Mouse (Mus musculus) megakaryocyte-erythroid progenitor cell, adult 5 weeks (primary cell): Measurements from ENCODE around the gene Hectd1. TPM values are rescaled to one million over a fixed set of nuclear protein-coding genes. Genes with fewer than 3 reads are reported as not detected.

Experiments
- polyA plus RNA-seq: library from polyadenylated mRNA; stranded (reverse); fragments of >175 nt; gene quantifications from 2 replicates; pipeline ENCODE4 v1.2.3, GENCODE M21; 2012

Gene Hectd1
- polyA plus RNA-seq, result 7.6 and 10.7 TPM in 2 replicates

DNA sequence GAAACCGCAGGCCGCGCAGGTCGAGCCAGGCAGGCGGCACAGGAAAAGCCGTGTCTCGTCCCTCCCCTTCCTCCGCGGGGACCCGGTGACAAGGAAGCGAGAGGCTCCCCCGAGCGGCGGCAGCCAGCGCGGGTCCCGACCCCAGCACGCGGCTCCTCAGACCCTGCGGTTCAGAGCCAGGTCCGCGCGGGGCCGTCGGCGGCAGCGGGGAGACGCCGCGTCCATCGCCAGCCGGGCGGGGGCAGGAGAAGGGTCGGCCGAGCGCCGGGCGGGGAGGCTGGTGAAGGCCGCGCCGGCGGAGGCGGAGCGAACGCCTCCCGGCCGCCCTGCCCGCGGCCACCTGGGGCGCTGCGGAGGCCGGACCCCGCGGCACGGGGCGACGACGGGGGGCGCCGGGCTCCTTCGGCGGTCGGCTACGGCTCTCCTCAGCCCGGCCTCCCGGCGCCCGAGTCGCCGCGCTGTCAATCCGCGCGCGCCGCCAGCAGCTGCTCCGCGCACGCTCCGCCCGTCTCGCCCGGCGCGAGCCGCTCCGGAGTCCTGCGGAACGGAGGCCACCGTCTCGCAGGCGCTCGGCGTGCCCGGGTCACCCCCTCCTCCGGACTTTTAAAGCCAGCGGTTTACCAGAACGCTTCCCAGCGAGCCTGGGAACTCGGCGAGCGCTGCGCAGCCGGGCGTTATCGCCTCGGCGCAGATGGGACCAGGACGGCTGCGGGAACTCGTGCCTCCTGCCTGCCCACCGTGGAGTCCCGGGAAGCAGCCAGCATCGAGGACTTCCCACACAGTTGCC, at the start of gene Hectd1:
Gene Hectd1, minus strand, starts transcription at position 247 of the 787 bp plus-strand sequence.

Other genes starting within 250 kb of the Hectd1 start
- gene Coch, start 236.2 kb downstream of the Hectd1 start, polyA plus RNA-seq, result 0.02 TPM in 1 of 2 replicates, not detected in the other
- gene Ap4s1, start 138.5 kb downstream of the Hectd1 start, polyA plus RNA-seq, result 22.0 and 25.6 TPM in 2 replicates
- 7.0 and 7.5 TPM in 2 replicates for gene Strn3, start 137.6 kb downstream of the Hectd1 start, polyA plus RNA-seq
- 4.6 and 5.6 TPM in 2 replicates for gene Heatr5a, start 141.8 kb upstream of the Hectd1 start, polyA plus RNA-seq
- gene Dtd2, start 177.0 kb upstream of the Hectd1 start, polyA plus RNA-seq, result 7.1 and 8.3 TPM in 2 replicates
- gene Gpr33, start 198.5 kb upstream of the Hectd1 start, polyA plus RNA-seq, result not detected in 2 replicates